Mouse (Mus musculus) liver, adult 2 months (tissue): ENCODE measurements around the gene Larp6. TPM values are rescaled to one million over a fixed set of nuclear protein-coding genes. Genes with fewer than 3 reads are reported as not detected.

Experiments used
- DNase-seq: peaks from one replicate; pipeline ENCODE4 v3.0.0-alpha.2; 2011; ENCODE audit warnings: low read depth, low spot score; ENCODE audit errors: extremely low read depth
- H3K27ac ChIP-seq: fragments of 200-500 bp; replicated peaks from 2 replicates; pipeline ENCODE4 v1.5.1; 2012; ENCODE audit warnings: low read depth, mild to moderate bottlenecking, control low read depth, inconsistent platforms, low read length; ENCODE audit not compliant: insufficient read depth
- H3K27me3 ChIP-seq: fragments of 200-500 bp; 2 replicates; pipeline ENCODE4 v1.6.1; 2012; ENCODE audit warnings: mild to moderate bottlenecking, moderate library complexity, low read length, inconsistent platforms; ENCODE audit not compliant: control insufficient read depth, insufficient read depth
- H3K36me3 ChIP-seq: fragments of 200-500 bp; 2 replicates; pipeline ENCODE4 v1.6.1; 2012; ENCODE audit warnings: low read length, inconsistent platforms; ENCODE audit not compliant: control insufficient read depth, insufficient read depth
- H3K4me1 ChIP-seq: fragments of 200-500 bp; 2 replicates; pipeline ENCODE4 v1.6.1; 2011; ENCODE audit warnings: low read length; ENCODE audit not compliant: control insufficient read depth, insufficient read depth
- H3K4me3 ChIP-seq: fragments of 200-500 bp; 2 replicates; pipeline ENCODE4 v1.5.1; 2011; ENCODE audit warnings: low read depth, mild to moderate bottlenecking, control low read depth, low read length, moderate library complexity; ENCODE audit not compliant: insufficient read depth
- H3K79me2 ChIP-seq: fragments of 200-500 bp; 2 replicates; pipeline ENCODE4 v1.6.1; 2012; ENCODE audit warnings: inconsistent platforms, mild to moderate bottlenecking, low read length, moderate library complexity; ENCODE audit not compliant: control insufficient read depth, insufficient read depth
- H3K9ac ChIP-seq: fragments of 200-500 bp; 2 replicates; pipeline ENCODE4 v1.6.1; 2012; ENCODE audit warnings: low read depth, mild to moderate bottlenecking, control low read depth, inconsistent platforms, low read length
- CTCF ChIP-seq: fragments of 200-500 bp; IDR thresholded peaks from 2 replicates; pipeline ENCODE4 v1.5.1; 2011; ENCODE audit warnings: low read depth, low read length, control low read depth
- POLR2A ChIP-seq: fragments of 200-500 bp; IDR thresholded peaks from 2 replicates; pipeline ENCODE4 v1.6.1; 2011; ENCODE audit warnings: low read length, control low read depth; ENCODE audit not compliant: insufficient read depth; ENCODE audit errors: extremely low read depth
- WGBS: fragments of 180-500 bp; shearing (Covaris S2); methylation state at CpG from one replicate; pipeline ENCODE4 v1.1.7; 2018; 5-methylcytosine and 5-hydroxymethylcytosine counted together
- polyA plus RNA-seq: library from polyadenylated mRNA; depleted of rRNA; stranded (reverse); fragments of >200 nt; gene quantifications from 2 replicates; pipeline ENCODE4 v1.2.3, GENCODE M21; 2012; rRNA removed
- total RNA-seq: library from RNA; depleted of rRNA; stranded (reverse); fragments of >200 nt; gene quantifications from 2 replicates; pipeline ENCODE4 v1.2.3, GENCODE M21; 2014; rRNA removed

Gene Larp6
- total RNA-seq (not detected in 2 replicates), polyA plus RNA-seq (0.04 TPM in 1 of 2 replicates, not detected in the other)

GRCm38 (mm10) chr9:60712771-60713541 lies at the start of gene Larp6:
Gene Larp6, plus strand, starts transcription at chr9:60712989.
- Histone ChIP-seq H3K4me3 (peak within 1 kb of the TSS; percentile 51; the same call in 1 of the 2 replicates), H3K79me2 (no peaks in the 10 kb centered on the region), H3K36me3 (no peaks in the 10 kb centered on the region), H3K4me1 (no peaks in the 10 kb centered on the region), H3K27ac (no peak within 1 kb of the TSS), H3K9ac (peak within 1 kb of the TSS; percentile 45; the same call in 1 of the 2 replicates), H3K27me3 (peaks cover 6% of the 10 kb centered on the region)
- DNase-seq, result no peak
- WGBS, result 6% methylated on average over 66 of the region's 66 CpGs
- TF ChIP-seq CTCF, result no peak

DNA sequence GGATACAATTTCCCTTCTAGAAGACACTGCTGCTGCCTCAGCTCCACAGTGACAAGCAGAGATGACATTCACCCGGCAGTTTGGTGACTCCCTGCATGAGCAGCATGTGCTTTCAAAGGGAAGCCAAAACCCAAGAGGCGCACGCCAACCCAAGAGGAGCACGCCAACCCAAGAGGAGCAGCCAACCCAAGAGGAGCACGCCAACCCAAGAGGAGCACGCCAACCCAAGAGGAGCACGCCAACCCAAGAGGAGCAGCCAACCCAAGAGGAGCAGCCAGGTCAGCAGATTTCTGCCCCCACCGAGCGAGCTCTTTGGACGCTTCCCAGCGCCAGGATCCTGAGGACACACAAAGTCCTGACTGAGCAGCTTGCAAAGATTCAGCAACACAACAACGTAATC lies 48.4 kb upstream of the Larp6 start:
- TF ChIP-seq CTCF, result no peak
- no peak for TF ChIP-seq POLR2A
- H3K27me3 ChIP-seq, result no peaks in the 10 kb centered on the region
- 94% methylated on average over 12 of the region's 12 CpGs for WGBS
- no peaks in the 10 kb centered on the region for H3K79me2 ChIP-seq
- H3K27ac ChIP-seq, result no peak overlapping the region
- H3K36me3 ChIP-seq, result no peaks in the 10 kb centered on the region
- DNase-seq, result no peak
- H3K4me1 ChIP-seq, result no peaks in the 10 kb centered on the region
- no peak overlapping the region for H3K9ac ChIP-seq
- no peak overlapping the region for H3K4me3 ChIP-seq

DNA sequence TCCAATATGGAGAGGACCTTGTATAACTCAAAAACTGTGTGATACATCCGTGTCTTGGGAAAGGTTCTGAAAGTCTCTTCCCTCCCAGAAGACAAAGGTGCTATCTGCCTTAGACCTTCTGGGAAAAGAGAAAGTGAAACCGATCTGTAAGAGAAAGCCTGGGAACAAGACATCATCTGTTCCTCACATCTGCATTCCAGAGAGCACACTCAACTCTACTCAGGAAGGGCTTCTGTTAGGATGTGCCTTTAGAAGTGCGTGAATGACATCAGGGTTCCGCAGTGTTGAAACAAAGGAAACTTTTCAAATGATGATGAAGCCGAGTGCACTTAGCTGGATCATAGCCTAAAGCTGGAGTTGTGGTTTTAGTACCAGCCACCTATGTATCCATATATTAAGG lies 47.9 kb upstream of the Larp6 start:
- DNase-seq, result no peak
- no peak for TF ChIP-seq CTCF
- TF ChIP-seq POLR2A, result no peak
- Histone ChIP-seq H3K27ac (no peak overlapping the region), H3K79me2 (no peaks in the 10 kb centered on the region), H3K36me3 (no peaks in the 10 kb centered on the region), H3K4me3 (no peak overlapping the region), H3K9ac (no peak overlapping the region), H3K27me3 (no peaks in the 10 kb centered on the region), H3K4me1 (no peaks in the 10 kb centered on the region)
- 87% methylated on average over 5 of the region's 5 CpGs for WGBS

- WGBS, result 90% methylated on average over 3 of the region's 3 CpGs
- Histone ChIP-seq H3K36me3 (no peaks in the 10 kb centered on the region), H3K79me2 (no peaks in the 10 kb centered on the region), H3K27ac (no peak overlapping the region), H3K4me1 (no peaks in the 10 kb centered on the region), H3K9ac (no peak overlapping the region), H3K4me3 (no peak overlapping the region), H3K27me3 (no peaks in the 10 kb centered on the region)
- TF ChIP-seq POLR2A, result no peak
- no peak for TF ChIP-seq CTCF
- DNase-seq, result no peak
Measured at GRCm38 (mm10) chr9:60665535-60665934, 47.3 kb upstream of the Larp6 start.

DNA sequence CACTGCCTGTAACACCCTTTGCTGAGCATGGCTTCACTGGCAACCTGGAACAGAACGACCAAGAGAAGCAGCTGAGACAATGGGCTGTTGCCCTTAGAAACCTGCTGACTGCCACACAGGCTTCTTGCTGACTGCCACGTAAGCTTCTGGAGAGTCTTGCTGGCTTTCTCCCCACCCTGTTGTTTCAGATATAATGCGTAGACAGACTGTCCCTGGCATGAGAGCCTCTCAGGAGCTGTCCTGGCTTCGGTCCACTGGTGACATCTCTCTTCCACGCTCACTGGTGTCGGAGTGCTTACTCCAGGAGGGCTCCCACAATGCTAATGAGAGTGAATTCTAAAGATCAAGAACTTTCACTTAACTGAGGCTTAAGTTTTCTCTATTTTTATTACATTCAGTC lies 43.9 kb upstream of the Larp6 start:
- Histone ChIP-seq H3K79me2 (no peaks in the 10 kb centered on the region), H3K9ac (no peak overlapping the region), H3K4me3 (no peak overlapping the region), H3K4me1 (no peaks in the 10 kb centered on the region), H3K27ac (no peak overlapping the region), H3K36me3 (no peaks in the 10 kb centered on the region), H3K27me3 (no peaks in the 10 kb centered on the region)
- TF ChIP-seq POLR2A (no peak), CTCF (no peak)
- no peak for DNase-seq
- 84% methylated on average over 6 of the region's 6 CpGs for WGBS

GRCm38 (mm10) chr9:60672568-60672967 lies 40.2 kb upstream of the Larp6 start:
- no peak overlapping the region for H3K9ac ChIP-seq

More at GRCm38 (mm10) chr9:60672568-60672967, 40.2 kb upstream of the Larp6 start:
- TF ChIP-seq POLR2A (no peak), CTCF (no peak)
- no peak for DNase-seq
- Histone ChIP-seq H3K4me3 (no peak overlapping the region), H3K4me1 (no peaks in the 10 kb centered on the region), H3K27me3 (no peaks in the 10 kb centered on the region), H3K79me2 (no peaks in the 10 kb centered on the region), H3K27ac (no peak overlapping the region), H3K36me3 (no peaks in the 10 kb centered on the region)
- WGBS, result 95% methylated on average over 6 of the region's 6 CpGs
